Mouse (Mus musculus) lung, embryonic 15.5 days (tissue): ENCODE measurements around the gene Plekhm3. TPM values are rescaled to one million over a fixed set of nuclear protein-coding genes. Genes with fewer than 3 reads are reported as not detected.
A peak's percentile ranks its signal among the peaks of the same experiment; 100 is the strongest.

Experiments used
- ATAC-seq: fragments of 200-750 bp; cut with Nextera tagmentation; 2 replicates; pipeline ENCODE4 v1.8.0; 2017; ENCODE audit warnings: moderate number of reproducible peaks, borderline replicate concordance; ENCODE audit not compliant: low FRiP score, low TSS enrichment; ENCODE audit errors: extremely low read depth
- H3K27ac ChIP-seq: fragments of 300-500 bp; sonication (generic); 2 replicates; pipeline ENCODE4 v1.5.1; 2015; ENCODE audit warnings: moderate library complexity, mild to moderate bottlenecking, inconsistent platforms
- H3K27me3 ChIP-seq: fragments of 300-500 bp; sonication (generic); 2 replicates; pipeline ENCODE4 v1.6.1; 2015; ENCODE audit warnings: inconsistent platforms
- H3K36me3 ChIP-seq: fragments of 300-500 bp; sonication (generic); 2 replicates; pipeline ENCODE4 v1.6.1; 2015; ENCODE audit warnings: inconsistent platforms
- H3K4me1 ChIP-seq: fragments of 300-500 bp; sonication (generic); 2 replicates; pipeline ENCODE4 v1.6.1; 2015; ENCODE audit warnings: inconsistent platforms
- H3K4me2 ChIP-seq: fragments of 300-500 bp; sonication (generic); 2 replicates; pipeline ENCODE4 v1.6.1; 2015; ENCODE audit warnings: inconsistent platforms, mild to moderate bottlenecking, moderate library complexity
- H3K4me3 ChIP-seq: fragments of 300-500 bp; sonication (generic); 2 replicates; pipeline ENCODE4 v1.5.1; 2015; ENCODE audit warnings: mild to moderate bottlenecking, inconsistent platforms
- H3K9ac ChIP-seq: fragments of 300-500 bp; sonication (generic); 2 replicates; pipeline ENCODE4 v1.6.1; 2015; ENCODE audit warnings: inconsistent platforms
- H3K9me3 ChIP-seq: fragments of 300-500 bp; sonication (generic); 2 replicates; pipeline ENCODE4 v1.6.1; 2016; ENCODE audit warnings: inconsistent platforms
- WGBS: fragments of 180-500 bp; shearing (Covaris S2); methylation state at CpG from one replicate; pipeline ENCODE4 v1.1.7; 2015; 5-methylcytosine and 5-hydroxymethylcytosine counted together
- polyA plus RNA-seq: library from polyadenylated mRNA; unstranded; fragments of >200 nt; fragmentation: Nextera tagmentation; extraction: Ambion mirVana; gene quantifications from 2 replicates; pipeline ENCODE4 v1.2.1, GENCODE M21; 2015

Plekhm3 gene
- polyA plus RNA-seq, 1 experiment from 2014 or later: 8.1 TPM

DNA sequence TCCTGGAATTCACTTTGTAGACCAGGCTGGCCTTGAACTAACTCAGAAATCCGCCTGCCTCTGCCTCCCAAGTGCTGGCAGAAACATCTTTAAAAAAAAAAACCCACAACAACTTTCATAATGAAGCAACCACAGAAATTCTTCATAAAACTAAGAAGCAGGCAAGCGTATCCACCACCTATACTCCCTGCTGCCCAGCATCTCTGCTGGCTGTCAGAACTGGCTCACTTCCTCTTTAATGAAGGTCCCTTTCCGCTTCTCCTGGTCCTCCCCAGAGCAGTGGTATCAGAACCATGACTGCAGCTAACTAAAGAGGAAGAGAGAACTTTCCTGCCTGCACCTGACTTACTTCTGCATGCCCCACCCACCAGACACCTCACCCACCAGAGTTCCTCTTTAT is 31.0 kb downstream of the Plekhm3 start:
- Histone ChIP-seq H3K9me3 (no peaks in the 10 kb centered on the region), H3K4me3 (no peak overlapping the region), H3K4me2 (no peak overlapping the region), H3K4me1 (no peaks in the 10 kb centered on the region), H3K27me3 (no peaks in the 10 kb centered on the region), H3K27ac (no peak overlapping the region), H3K36me3 (0 out of 2 replicates have a peak, but pooled peaks cover 2% of the 10 kb centered on the region), H3K9ac (no peak overlapping the region)
- WGBS: 82% methylated on average over 3 of the region's 3 CpGs
- ATAC-seq: no peak

DNA sequence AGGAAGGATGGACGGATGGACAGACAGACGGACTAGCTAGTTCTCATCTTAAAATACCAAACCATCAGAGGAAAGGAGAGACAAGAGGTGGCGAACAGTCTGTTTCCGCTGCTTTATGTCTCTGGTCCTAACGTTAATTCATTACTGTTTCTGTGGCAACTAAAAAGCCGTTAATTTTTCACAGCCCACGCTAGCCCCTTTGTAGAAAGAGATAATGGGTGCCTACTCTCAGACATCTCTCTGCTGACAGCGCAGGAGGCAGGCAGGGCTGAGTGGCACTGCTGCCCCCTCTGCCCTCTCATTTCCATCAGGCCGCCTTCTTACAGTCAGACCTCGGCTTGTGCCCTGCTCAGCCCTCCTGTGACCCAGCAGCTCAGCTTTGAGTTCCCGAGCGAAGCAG is 32.3 kb downstream of the Plekhm3 start:
- Histone ChIP-seq H3K27me3 (no peaks in the 10 kb centered on the region), H3K4me3 (no peak overlapping the region), H3K36me3 (0 out of 2 replicates have a peak, but pooled peaks cover 2% of the 10 kb centered on the region), H3K4me1 (no peaks in the 10 kb centered on the region), H3K4me2 (no peak overlapping the region), H3K9me3 (no peaks in the 10 kb centered on the region), H3K9ac (no peak overlapping the region), H3K27ac (no peak overlapping the region)
- WGBS: 73% methylated on average over 12 of the region's 12 CpGs
- no peak for ATAC-seq

DNA sequence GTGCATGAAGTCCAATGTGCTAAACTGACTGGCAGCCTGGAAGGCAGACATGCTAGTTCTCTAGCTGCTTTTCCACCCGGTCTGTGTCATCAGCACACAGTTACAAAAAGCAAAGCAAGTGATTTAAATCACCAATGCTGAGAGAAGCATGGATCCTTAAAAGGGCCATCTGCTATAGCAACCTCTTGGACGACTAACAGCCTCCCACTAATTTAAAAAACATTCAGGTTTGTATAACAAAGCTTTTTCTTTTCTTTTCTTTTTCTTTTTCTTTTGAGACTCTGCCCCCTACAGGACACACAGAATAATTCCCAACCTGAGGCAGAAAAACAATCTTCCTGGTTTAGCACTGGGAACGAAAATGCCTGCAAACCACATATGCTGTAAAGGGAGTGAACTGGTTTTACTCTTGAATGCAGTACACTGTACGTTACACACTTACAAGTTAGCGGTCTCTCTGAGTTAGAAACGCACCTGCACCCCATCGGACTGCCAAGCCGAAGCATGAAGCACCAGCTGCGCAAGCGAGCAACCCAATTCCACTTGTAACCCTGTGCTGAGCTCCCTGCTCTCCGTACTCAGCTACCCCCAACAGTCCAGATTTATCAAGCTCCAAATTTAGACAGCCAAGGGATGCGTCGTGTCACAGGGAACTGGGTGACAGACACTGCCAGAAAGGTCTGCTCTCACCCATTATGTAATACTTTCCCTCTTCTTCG is 37.7 kb downstream of the Plekhm3 start:
- WGBS: 52% methylated on average over 14 of the region's 14 CpGs
- H3K27me3 ChIP-seq: no peaks in the 10 kb centered on the region
- H3K4me2 ChIP-seq: no peak overlapping the region
- no peak overlapping the region for H3K4me3 ChIP-seq
- H3K27ac ChIP-seq: no peak overlapping the region
- H3K9ac ChIP-seq: no peak overlapping the region
- ATAC-seq: peak; percentile 19; the same call in 1 of the 2 replicates
- no peaks in the 10 kb centered on the region for H3K9me3 ChIP-seq
- H3K36me3 ChIP-seq: 0 out of 2 replicates have a peak, but pooled peaks cover 2% of the 10 kb centered on the region
- H3K4me1 ChIP-seq: peaks cover 10% of the 10 kb centered on the region

DNA sequence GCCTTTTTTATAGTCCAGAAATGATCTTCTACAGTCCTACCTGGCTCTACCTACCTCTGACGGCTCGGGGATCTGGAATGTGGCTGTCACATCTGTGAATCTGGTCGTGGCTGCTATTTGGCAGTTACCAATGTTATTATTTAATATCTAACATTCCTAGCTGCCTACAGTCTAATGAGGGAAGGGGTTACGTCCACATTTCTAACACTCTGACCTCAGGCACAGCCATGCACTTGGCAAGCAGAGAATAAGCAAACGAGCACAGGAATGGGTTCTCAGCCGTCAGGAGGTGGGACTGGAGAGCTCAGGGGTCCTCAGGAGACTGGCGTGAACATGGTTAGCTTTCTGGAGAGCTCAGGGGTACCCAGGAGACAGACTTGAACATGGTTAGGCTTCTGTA is 38.7 kb downstream of the Plekhm3 start:
- H3K4me3 ChIP-seq: no peak overlapping the region
- no peaks in the 10 kb centered on the region for H3K9me3 ChIP-seq
- H3K4me1 ChIP-seq: peaks cover 10% of the 10 kb centered on the region
- no peak for ATAC-seq
- H3K36me3 ChIP-seq: 0 out of 2 replicates have a peak, but pooled peaks cover 2% of the 10 kb centered on the region
- H3K9ac ChIP-seq: no peak overlapping the region
- no peak overlapping the region for H3K27ac ChIP-seq
- H3K27me3 ChIP-seq: no peaks in the 10 kb centered on the region
- H3K4me2 ChIP-seq: no peak overlapping the region
- 53% methylated on average over 7 of the region's 7 CpGs for WGBS

DNA sequence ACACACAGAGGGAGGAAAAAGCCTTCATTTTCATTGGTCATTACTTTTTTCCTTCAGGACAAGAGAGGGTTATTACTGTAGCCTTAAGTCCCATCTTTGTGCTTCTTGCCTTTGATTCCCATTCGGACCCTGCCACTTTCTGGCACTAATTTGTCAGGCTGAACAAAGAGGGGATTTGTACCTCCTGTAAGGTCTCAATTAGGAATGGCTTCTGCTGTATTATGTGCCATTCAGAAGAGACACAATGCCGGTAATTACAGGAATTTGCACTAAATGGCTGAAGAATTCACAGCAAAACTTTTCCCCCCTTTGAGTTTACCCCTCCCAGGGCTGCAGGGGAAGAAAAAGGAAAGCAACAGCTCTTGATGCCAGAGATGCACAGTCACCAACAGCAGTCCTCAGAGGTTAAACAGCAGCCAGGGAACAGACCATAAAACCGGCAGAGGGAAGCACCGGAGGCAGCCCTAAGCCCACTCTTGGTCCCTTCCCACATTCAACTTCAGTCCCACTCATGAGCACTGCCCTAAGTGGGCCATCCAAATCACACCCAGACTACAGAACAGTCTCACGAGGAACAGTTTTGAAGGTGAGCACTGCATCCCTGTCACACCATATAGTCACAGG is 39.6 kb downstream of the Plekhm3 start:
- Histone ChIP-seq H3K9me3 (no peaks in the 10 kb centered on the region), H3K27ac (no peak overlapping the region), H3K27me3 (no peaks in the 10 kb centered on the region), H3K4me1 (peaks cover 10% of the 10 kb centered on the region), H3K4me2 (no peak overlapping the region), H3K4me3 (no peak overlapping the region), H3K9ac (no peak overlapping the region), H3K36me3 (0 out of 2 replicates have a peak, but pooled peaks cover 2% of the 10 kb centered on the region)
- WGBS: 58% methylated on average over 5 of the region's 5 CpGs
- ATAC-seq: no peak

DNA sequence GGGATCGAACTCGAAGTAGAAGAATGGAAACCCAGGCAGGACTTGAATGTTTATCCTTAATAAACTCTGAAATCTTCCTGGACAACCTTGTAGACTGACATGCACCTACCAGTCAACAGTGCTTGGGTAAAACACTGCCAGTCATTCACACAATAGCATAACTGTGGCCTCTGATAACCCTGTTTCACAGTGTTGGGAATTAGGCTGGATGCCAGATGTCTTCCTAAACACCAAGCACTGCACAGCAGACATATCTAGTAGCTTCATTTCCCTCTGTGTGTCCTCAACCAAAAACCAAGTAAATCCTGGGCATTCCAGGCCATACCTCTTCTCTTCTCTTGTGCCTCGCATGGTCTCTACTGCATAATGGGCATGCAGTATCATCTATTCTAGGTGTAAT is 42.3 kb downstream of the Plekhm3 start:
- Histone ChIP-seq H3K4me1 (peaks cover 10% of the 10 kb centered on the region), H3K27ac (no peak overlapping the region), H3K36me3 (no peaks in the 10 kb centered on the region), H3K9ac (no peak overlapping the region), H3K4me3 (no peak overlapping the region), H3K9me3 (no peaks in the 10 kb centered on the region), H3K27me3 (no peaks in the 10 kb centered on the region), H3K4me2 (no peak overlapping the region)
- no peak for ATAC-seq
- WGBS: 93% methylated on average over 3 of the region's 3 CpGs

DNA sequence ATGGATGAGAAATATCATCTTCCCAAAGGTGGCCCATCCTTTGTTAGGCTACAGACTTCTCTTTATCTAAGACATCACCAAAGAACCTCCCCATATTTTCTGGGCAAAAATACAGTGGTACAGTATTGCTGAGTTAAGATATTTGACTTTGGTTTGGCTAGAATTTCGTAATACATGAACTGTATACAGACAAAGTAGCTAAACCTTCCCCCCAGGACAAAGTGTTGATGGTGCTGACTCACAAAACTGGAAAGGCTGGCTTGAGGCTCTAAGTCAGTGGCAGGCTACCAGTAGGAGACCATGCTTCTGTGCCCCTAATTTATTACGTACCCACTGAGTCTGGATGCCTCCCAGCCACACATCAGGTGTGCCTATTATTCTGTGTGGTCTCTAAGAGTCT is 48.9 kb downstream of the Plekhm3 start:
- no peak overlapping the region for H3K4me2 ChIP-seq
- ATAC-seq: no peak
- no peak overlapping the region for H3K9ac ChIP-seq
- no peaks in the 10 kb centered on the region for H3K9me3 ChIP-seq
- H3K4me3 ChIP-seq: no peak overlapping the region
- 76% methylated on average over 2 of the region's 2 CpGs for WGBS
- H3K4me1 ChIP-seq: no peaks in the 10 kb centered on the region
- H3K36me3 ChIP-seq: no peaks in the 10 kb centered on the region
- no peak overlapping the region for H3K27ac ChIP-seq
- no peaks in the 10 kb centered on the region for H3K27me3 ChIP-seq

DNA sequence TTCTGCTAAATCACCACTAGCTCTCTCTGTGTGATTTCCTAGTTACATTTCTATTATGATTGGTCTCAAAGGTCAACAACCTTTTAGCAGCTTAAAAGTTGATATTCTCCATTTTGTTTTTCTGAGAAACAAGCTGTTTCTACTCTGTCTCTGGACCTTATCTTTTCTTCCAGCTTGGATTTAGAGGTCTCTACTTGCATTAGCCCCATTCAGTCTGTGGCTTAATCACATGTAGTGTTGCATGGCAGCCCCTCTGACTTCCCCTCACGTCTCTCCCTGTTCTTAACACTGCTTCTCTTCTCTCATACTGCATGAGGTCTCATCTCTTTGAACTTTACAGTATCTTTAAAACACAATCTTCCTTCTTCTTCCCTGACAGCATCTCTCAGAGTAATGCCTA is 50.4 kb downstream of the Plekhm3 start:
- no peak for ATAC-seq
- no peak overlapping the region for H3K27ac ChIP-seq
- WGBS: 53% methylated on average over 1 of the region's 1 CpGs
- no peaks in the 10 kb centered on the region for H3K36me3 ChIP-seq
- H3K4me2 ChIP-seq: no peak overlapping the region
- H3K9ac ChIP-seq: no peak overlapping the region
- no peaks in the 10 kb centered on the region for H3K9me3 ChIP-seq
- H3K27me3 ChIP-seq: no peaks in the 10 kb centered on the region
- H3K4me3 ChIP-seq: no peak overlapping the region
- H3K4me1 ChIP-seq: no peaks in the 10 kb centered on the region

DNA sequence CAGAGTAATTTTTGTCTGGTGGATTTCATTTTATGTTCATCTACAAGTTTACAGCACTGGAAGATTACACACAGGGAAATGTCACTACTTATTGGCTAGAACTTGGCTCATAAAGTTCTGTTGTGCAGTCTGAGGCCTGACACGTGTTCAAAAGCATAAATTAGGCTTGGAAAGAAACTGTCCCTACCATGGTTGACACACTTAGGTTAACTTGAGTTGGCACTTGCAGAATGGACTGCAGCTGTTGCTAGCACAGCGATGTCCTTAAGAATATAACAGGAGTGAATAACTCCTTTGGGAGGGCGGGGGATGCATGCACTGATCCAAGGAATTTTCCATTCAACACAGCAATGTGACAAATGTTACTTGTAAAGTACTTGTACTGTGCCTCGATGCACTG is 53.2 kb downstream of the Plekhm3 start:
- H3K9me3 ChIP-seq: no peaks in the 10 kb centered on the region
- no peak overlapping the region for H3K9ac ChIP-seq
- no peaks in the 10 kb centered on the region for H3K36me3 ChIP-seq
- H3K27me3 ChIP-seq: no peaks in the 10 kb centered on the region
- H3K4me2 ChIP-seq: no peak overlapping the region
- ATAC-seq: no peak
- H3K4me3 ChIP-seq: no peak overlapping the region
- H3K4me1 ChIP-seq: no peaks in the 10 kb centered on the region
- WGBS: 79% methylated on average over 4 of the region's 4 CpGs
- H3K27ac ChIP-seq: no peak overlapping the region

DNA sequence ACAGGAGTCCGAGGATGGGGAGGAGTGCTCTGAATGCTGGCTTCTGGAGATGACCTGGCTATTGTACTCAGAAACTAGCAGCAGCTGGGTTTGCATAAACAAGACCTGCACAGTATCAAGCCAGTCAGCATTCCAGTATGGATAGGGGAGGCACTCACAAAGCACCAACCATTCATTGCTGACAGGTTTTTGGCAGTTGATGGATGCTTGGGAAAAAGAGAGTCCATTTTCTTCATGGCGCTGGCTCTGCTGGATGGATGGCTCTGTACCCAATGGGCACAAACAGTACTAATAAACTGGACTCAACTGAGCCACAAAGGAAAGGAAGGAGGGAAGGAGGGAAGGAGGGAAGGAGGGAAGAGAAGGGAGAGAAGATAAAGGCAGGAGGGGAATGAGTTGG is 53.8 kb downstream of the Plekhm3 start:
- Histone ChIP-seq H3K4me3 (no peak overlapping the region), H3K9ac (no peak overlapping the region), H3K9me3 (no peaks in the 10 kb centered on the region), H3K27me3 (no peaks in the 10 kb centered on the region), H3K36me3 (no peaks in the 10 kb centered on the region), H3K27ac (no peak overlapping the region), H3K4me2 (no peak overlapping the region), H3K4me1 (no peaks in the 10 kb centered on the region)
- no peak for ATAC-seq
- WGBS: 65% methylated on average over 2 of the region's 2 CpGs

DNA sequence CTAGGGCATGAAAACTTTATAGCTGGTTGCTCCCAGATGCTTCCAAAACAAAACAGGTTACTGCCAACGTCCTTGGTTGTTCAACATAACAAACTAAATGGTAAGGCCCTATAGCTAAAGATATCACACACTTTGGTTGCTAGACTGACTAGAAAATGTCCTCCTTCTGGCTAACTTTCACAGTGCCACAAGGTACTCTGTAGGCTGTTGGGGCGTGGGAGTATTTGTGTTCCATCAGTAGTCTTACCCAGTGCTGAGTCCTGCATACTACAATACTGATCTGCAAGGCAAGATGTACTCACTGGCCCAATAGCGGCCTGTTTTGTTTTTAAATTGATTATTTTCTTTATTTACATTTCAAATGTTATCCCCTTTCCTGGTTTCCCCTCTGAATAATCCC is 56.9 kb downstream of the Plekhm3 start:
- Histone ChIP-seq H3K27me3 (no peaks in the 10 kb centered on the region), H3K9ac (no peak overlapping the region), H3K9me3 (no peaks in the 10 kb centered on the region), H3K4me3 (no peak overlapping the region), H3K4me1 (no peaks in the 10 kb centered on the region), H3K36me3 (no peaks in the 10 kb centered on the region), H3K4me2 (no peak overlapping the region), H3K27ac (no peak overlapping the region)
- WGBS: 81% methylated on average over 3 of the region's 3 CpGs
- no peak for ATAC-seq

DNA sequence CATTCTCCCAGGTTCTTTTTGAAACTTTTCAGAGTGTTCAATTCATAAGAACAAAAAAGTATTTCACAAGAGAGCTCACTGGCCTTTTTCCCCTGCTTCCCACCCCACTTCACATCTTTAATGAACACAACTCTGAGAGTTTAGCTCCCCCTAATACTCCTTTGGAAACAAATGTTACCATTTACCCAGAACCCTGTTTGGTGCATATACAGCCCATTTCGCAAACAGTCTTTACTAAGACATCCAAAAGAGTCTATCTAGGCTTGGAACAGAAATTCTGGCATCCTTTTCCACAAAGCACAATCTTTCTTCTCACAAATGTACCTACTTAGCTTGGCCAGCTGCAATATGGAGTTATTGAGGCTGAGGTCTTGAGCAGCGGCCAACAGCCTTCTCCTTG is 59.1 kb downstream of the Plekhm3 start:
- H3K4me3 ChIP-seq: no peak overlapping the region
- no peak overlapping the region for H3K4me2 ChIP-seq
- 90% methylated on average over 2 of the region's 2 CpGs for WGBS
- ATAC-seq: no peak
- no peaks in the 10 kb centered on the region for H3K36me3 ChIP-seq
- H3K4me1 ChIP-seq: no peaks in the 10 kb centered on the region
- H3K9me3 ChIP-seq: no peaks in the 10 kb centered on the region
- H3K27ac ChIP-seq: no peak overlapping the region
- H3K9ac ChIP-seq: no peak overlapping the region
- H3K27me3 ChIP-seq: no peaks in the 10 kb centered on the region
